Mouse (Mus musculus) hindbrain, embryonic 14.5 days (tissue): ENCODE measurements around the gene Rsu1. TPM values are rescaled to one million over a fixed set of nuclear protein-coding genes. Genes with fewer than 3 reads are reported as not detected.

Experiments used
- ATAC-seq: fragments of 200-750 bp; cut with Nextera tagmentation; 2 replicates; pipeline ENCODE4 v1.8.0; 2017; ENCODE audit warnings: moderate number of reproducible peaks, mild to moderate bottlenecking, moderate TSS enrichment, moderate library complexity; ENCODE audit not compliant: low FRiP score
- DNase-seq: peaks from one replicate; pipeline ENCODE4 v3.0.0-alpha.2; 2015; ENCODE audit warnings: low spot score
- H3K27ac ChIP-seq: fragments of 300-500 bp; sonication (generic); 2 replicates; pipeline ENCODE4 v1.5.1; 2014; ENCODE audit warnings: mild to moderate bottlenecking, moderate library complexity
- H3K27me3 ChIP-seq: fragments of 300-500 bp; sonication (generic); 2 replicates; pipeline ENCODE4 v1.6.1; 2014; ENCODE audit warnings: mild to moderate bottlenecking, low read length, mixed read lengths; ENCODE audit not compliant: control insufficient read depth, insufficient read depth
- H3K36me3 ChIP-seq: fragments of 300-500 bp; sonication (generic); replicated peaks from 2 replicates; pipeline ENCODE4 v1.6.1; 2014; ENCODE audit not compliant: control insufficient read depth, insufficient read depth
- H3K4me1 ChIP-seq: fragments of 300-500 bp; sonication (generic); replicated peaks from 2 replicates; pipeline ENCODE4 v1.6.1; 2014; ENCODE audit warnings: antibody characterized with exemption, low read length, mixed read lengths; ENCODE audit not compliant: control insufficient read depth, insufficient read depth
- H3K4me2 ChIP-seq: fragments of 300-500 bp; sonication (generic); replicated peaks from 2 replicates; pipeline ENCODE4 v1.6.1; 2014; ENCODE audit warnings: mild to moderate bottlenecking, moderate library complexity
- H3K4me3 ChIP-seq: fragments of 300-500 bp; sonication (generic); replicated peaks from 2 replicates; pipeline ENCODE4 v1.5.1; 2014; ENCODE audit warnings: mild to moderate bottlenecking, low read length
- H3K9ac ChIP-seq: fragments of 300-500 bp; sonication (generic); 2 replicates; pipeline ENCODE4 v1.6.1; 2014
- H3K9me3 ChIP-seq: fragments of 300-500 bp; sonication (generic); 2 replicates; pipeline ENCODE4 v1.6.1; 2016; ENCODE audit warnings: low read length; ENCODE audit not compliant: control insufficient read depth
- WGBS: fragments of 180-500 bp; shearing (Covaris S2); extraction: QIAGEN DNeasy Blood & Tissue Kit; methylation state at CpG from one replicate; pipeline ENCODE4 v1.1.7; 2014; 5-methylcytosine and 5-hydroxymethylcytosine counted together
- polyA plus RNA-seq: library from polyadenylated mRNA; unstranded; fragments of >200 nt; fragmentation: Nextera tagmentation; extraction: Ambion mirVana; gene quantifications from 2 replicates; pipeline ENCODE4 v1.2.1, GENCODE M21; 2014

Gene Rsu1
- 75.7 and 85.6 TPM in 2 replicates for polyA plus RNA-seq

- ATAC-seq: peak; percentile 99
- H3K9ac ChIP-seq: peak within 1 kb of the TSS; percentile 71
- peak within 1 kb of the TSS; percentile 65 for H3K4me2 ChIP-seq
- H3K9me3 ChIP-seq: no peaks in the 10 kb centered on the region
- H3K27me3 ChIP-seq: no peaks in the 10 kb centered on the region
- H3K4me3 ChIP-seq: peak within 1 kb of the TSS; percentile 62
- H3K4me1 ChIP-seq: peaks cover 5% of the 10 kb centered on the region
- under 1% methylated on average over 37 of the region's 37 CpGs for WGBS
- H3K36me3 ChIP-seq: no peaks in the 10 kb centered on the region
- no peak within 1 kb of the TSS; the same call in 1 of the 2 replicates for H3K27ac ChIP-seq
- peak; percentile 99 for DNase-seq
These were observed at the start of gene Rsu1 for GRCm38 (mm10) chr2:13271165-13271957. TSS of gene Rsu1 (minus strand) at chr2:13271415.

GRCm38 (mm10) chr2:13303376-13303775 is 32.2 kb upstream of the Rsu1 start:
- no peaks in the 10 kb centered on the region for H3K9me3 ChIP-seq
- H3K27me3 ChIP-seq: no peaks in the 10 kb centered on the region
- 89% methylated on average over 3 of the region's 3 CpGs for WGBS

GRCm38 (mm10) chr2:13299031-13299430 is 27.8 kb upstream of the Rsu1 start:
- H3K9me3 ChIP-seq: no peaks in the 10 kb centered on the region
- WGBS: 33% methylated on average over 3 of the region's 3 CpGs
- no peak overlapping the region for H3K27ac ChIP-seq
- ATAC-seq: peak; percentile 92
- no peak overlapping the region for H3K4me3 ChIP-seq
- no peak overlapping the region for H3K9ac ChIP-seq
- no peaks in the 10 kb centered on the region for H3K36me3 ChIP-seq
- H3K4me1 ChIP-seq: no peaks in the 10 kb centered on the region
- DNase-seq: peak; percentile 77
- no peak overlapping the region for H3K4me2 ChIP-seq
- H3K27me3 ChIP-seq: no peaks in the 10 kb centered on the region

More at GRCm38 (mm10) chr2:13303376-13303775, 32.2 kb upstream of the Rsu1 start:
- no peak overlapping the region for H3K9ac ChIP-seq
- H3K4me1 ChIP-seq: no peaks in the 10 kb centered on the region
- H3K27ac ChIP-seq: no peak overlapping the region
- no peak overlapping the region for H3K4me3 ChIP-seq
- H3K36me3 ChIP-seq: no peaks in the 10 kb centered on the region
- no peak overlapping the region for H3K4me2 ChIP-seq
- DNase-seq (no peak), ATAC-seq (no peak)

- Histone ChIP-seq H3K9me3 (no peaks in the 10 kb centered on the region), H3K4me2 (no peak overlapping the region), H3K4me1 (no peaks in the 10 kb centered on the region), H3K36me3 (no peaks in the 10 kb centered on the region), H3K27ac (no peak overlapping the region), H3K4me3 (no peak overlapping the region), H3K27me3 (no peaks in the 10 kb centered on the region), H3K9ac (no peak overlapping the region)
- WGBS: 39% methylated on average over 5 of the region's 5 CpGs
- DNase-seq (no peak), ATAC-seq (no peak)
These were observed 26.5 kb upstream of the Rsu1 start for GRCm38 (mm10) chr2:13297733-13298132.

GRCm38 (mm10) chr2:13290661-13291060 is 19.4 kb upstream of the Rsu1 start:
- H3K4me1 ChIP-seq: no peaks in the 10 kb centered on the region
- H3K9ac ChIP-seq: no peak overlapping the region
- DNase-seq (peak; percentile 91), ATAC-seq (no peak)
- no peaks in the 10 kb centered on the region for H3K36me3 ChIP-seq
- no peak overlapping the region for H3K4me2 ChIP-seq
- H3K9me3 ChIP-seq: no peaks in the 10 kb centered on the region
- no peaks in the 10 kb centered on the region for H3K27me3 ChIP-seq
- H3K4me3 ChIP-seq: no peak overlapping the region
- no peak overlapping the region for H3K27ac ChIP-seq
- WGBS: 4% methylated on average over 1 of the region's 1 CpGs

GRCm38 (mm10) chr2:13290070-13290469 is 18.9 kb upstream of the Rsu1 start:
- no peak for DNase-seq
- Histone ChIP-seq H3K36me3 (no peaks in the 10 kb centered on the region), H3K9ac (no peak overlapping the region), H3K9me3 (no peaks in the 10 kb centered on the region), H3K27me3 (no peaks in the 10 kb centered on the region), H3K4me3 (no peak overlapping the region), H3K4me1 (no peaks in the 10 kb centered on the region), H3K4me2 (no peak overlapping the region), H3K27ac (no peak overlapping the region)
- ATAC-seq: no peak
- WGBS: 81% methylated on average over 3 of the region's 3 CpGs

GRCm38 (mm10) chr2:13278114-13278862 is 7.1 kb upstream of the Rsu1 start:
- no peak overlapping the region for H3K4me2 ChIP-seq
- ATAC-seq (peak; percentile 33; the same call in 1 of the 2 replicates), DNase-seq (peak; percentile 77)
- H3K27me3 ChIP-seq: no peaks in the 10 kb centered on the region
- no peaks in the 10 kb centered on the region for H3K4me1 ChIP-seq
- no peaks in the 10 kb centered on the region for H3K36me3 ChIP-seq
- H3K9ac ChIP-seq: no peak overlapping the region
- H3K27ac ChIP-seq: no peak overlapping the region
- H3K9me3 ChIP-seq: no peaks in the 10 kb centered on the region
- H3K4me3 ChIP-seq: no peak overlapping the region
- 55% methylated on average over 10 of the region's 10 CpGs for WGBS

GRCm38 (mm10) chr2:13275874-13276273 is 4.7 kb upstream of the Rsu1 start:
- Histone ChIP-seq H3K27me3 (no peaks in the 10 kb centered on the region), H3K36me3 (no peaks in the 10 kb centered on the region), H3K4me3 (no peak overlapping the region), H3K9me3 (no peaks in the 10 kb centered on the region), H3K4me1 (peaks cover 5% of the 10 kb centered on the region), H3K27ac (no peak overlapping the region), H3K4me2 (no peak overlapping the region), H3K9ac (no peak overlapping the region)
- no peak for DNase-seq
- 56% methylated on average over 7 of the region's 7 CpGs for WGBS
- ATAC-seq: no peak

GRCm38 (mm10) chr2:13270736-13271135 is 479 bp downstream of the Rsu1 start:
- H3K27ac ChIP-seq: no peak overlapping the region; the same call in 1 of the 2 replicates
- H3K4me2 ChIP-seq: peak overlapping the region; percentile 65
- DNase-seq (no peak), ATAC-seq (no peak)
- peak overlapping the region; percentile 62 for H3K4me3 ChIP-seq
- no peaks in the 10 kb centered on the region for H3K9me3 ChIP-seq
- 51% methylated on average over 8 of the region's 8 CpGs for WGBS
- H3K36me3 ChIP-seq: no peaks in the 10 kb centered on the region
- peaks cover 5% of the 10 kb centered on the region for H3K4me1 ChIP-seq
- peak overlapping the region; percentile 71 for H3K9ac ChIP-seq
- H3K27me3 ChIP-seq: no peaks in the 10 kb centered on the region
